ENCODE assay signal across 16 mouse cellular contexts in the genomic region with DNA sequence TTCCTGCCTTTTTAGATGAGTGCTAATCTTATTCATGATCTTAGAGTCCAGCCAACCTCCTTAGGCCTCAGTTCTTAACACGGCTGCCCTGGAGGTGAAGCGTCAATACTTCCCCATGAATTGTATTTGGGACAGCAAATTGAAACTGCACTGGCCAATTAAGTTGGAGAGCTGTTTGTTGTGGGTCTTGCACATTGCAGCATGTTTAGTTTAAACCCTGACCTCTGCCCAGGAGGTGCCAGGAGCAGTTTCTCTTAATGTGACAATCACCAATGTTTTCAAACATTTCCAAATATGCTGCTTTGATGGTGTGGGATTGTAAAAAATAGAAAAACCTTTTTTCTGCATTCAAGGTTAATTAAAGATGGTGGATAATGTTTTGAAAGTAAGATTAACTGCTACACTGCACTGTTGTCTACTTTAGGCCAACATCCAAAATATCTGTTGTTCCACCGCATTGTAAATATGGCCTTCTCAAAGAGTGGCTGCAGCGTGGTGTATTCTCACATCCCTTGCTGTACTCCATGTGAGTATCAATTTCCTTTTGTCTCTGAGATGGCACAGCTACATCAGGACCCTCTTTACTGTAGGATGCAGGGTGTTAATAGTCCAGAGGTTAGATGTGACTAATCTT.
"Had no signal": no experiment of that assay in that cellular context is flagged by ENCODE, and none has a peak within 500 bp of the region (broad histone marks: within the 10 kb centered on the region; RNA-seq: fewer than 3 reads in every experiment).

No protein-coding gene starts in this region.

- H3K9ac ChIP-seq: intestine, embryonic 15.5 days; kidney, embryonic 15.5 days; limb, embryonic 12.5 days; limb, embryonic 15.5 days; liver, embryonic 12.5 days; liver, embryonic 15.5 days had no signal

- H3K4me1 ChIP-seq: intestine, embryonic 15.5 days; kidney, embryonic 15.5 days; limb, embryonic 12.5 days; limb, embryonic 15.5 days; liver, embryonic 15.5 days had no signal

- H3K9me3 ChIP-seq: intestine, embryonic 15.5 days; kidney, embryonic 15.5 days; limb, embryonic 12.5 days; limb, embryonic 15.5 days; liver, embryonic 12.5 days; liver, embryonic 15.5 days had no signal

- ATAC-seq: intestine, embryonic 15.5 days; liver, embryonic 12.5 days had no signal

- H3K4me2 ChIP-seq: intestine, embryonic 15.5 days; kidney, embryonic 15.5 days; limb, embryonic 12.5 days; limb, embryonic 15.5 days; liver, embryonic 12.5 days; liver, embryonic 15.5 days had no signal

- H3K27me3 ChIP-seq: intestine, embryonic 15.5 days; kidney, embryonic 15.5 days; limb, embryonic 12.5 days; limb, embryonic 15.5 days; liver, embryonic 12.5 days; liver, embryonic 15.5 days had no signal

- H3K36me3 ChIP-seq: intestine, embryonic 15.5 days; liver, embryonic 15.5 days had no signal

- H3K4me3 ChIP-seq: intestine, embryonic 15.5 days; kidney, embryonic 15.5 days; limb, embryonic 12.5 days; limb, embryonic 15.5 days; liver, embryonic 12.5 days; liver, embryonic 15.5 days had no signal

- H3K27ac ChIP-seq: intestine, embryonic 15.5 days; kidney, embryonic 15.5 days; limb, embryonic 12.5 days; limb, embryonic 15.5 days; liver, embryonic 12.5 days; liver, embryonic 15.5 days; macrophage had no signal

- DNase-seq: kidney, adult 11 months; kidney, adult 8-10 months; kidney, postnatal 10 days; kidney, postnatal 36 days; left cerebral cortex, postnatal 4 days; midbrain, embryonic 14.5 days; thymus, adult 18-20 months; thymus, postnatal 14 days; thymus, postnatal 4 days had no signal
